Mouse (Mus musculus) C2C12 (cell line): ENCODE measurements around the gene Themis3.

Source experiments
- CTCF ChIP-seq: IDR thresholded peaks from one replicate; pipeline ENCODE4 v1.5.1; 2011; ENCODE audit not compliant: control insufficient read depth, insufficient read depth, insufficient read length
- MAX ChIP-seq: IDR thresholded peaks from one replicate; pipeline ENCODE4 v1.6.1; 2011; ENCODE audit warnings: mild to moderate bottlenecking, control low read depth

DNA sequence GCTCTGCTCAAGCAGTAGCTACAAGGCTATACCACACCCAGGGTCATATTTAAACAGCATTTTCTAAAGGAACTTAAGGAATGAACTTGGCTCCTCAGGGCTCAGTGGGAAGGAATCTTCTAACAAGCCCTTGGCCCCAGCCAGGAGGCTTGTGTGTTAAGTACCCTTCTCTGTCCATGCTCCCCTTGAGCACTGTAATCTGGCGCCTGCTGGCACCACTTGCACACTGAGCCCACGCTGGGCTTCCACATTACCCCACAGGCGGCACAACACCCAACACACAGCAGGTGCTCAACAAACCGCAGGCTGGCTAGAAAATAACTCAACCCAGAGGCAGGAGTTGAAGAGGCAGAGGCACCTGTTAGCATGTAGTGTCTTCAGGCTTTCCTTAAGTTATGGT is 77.5 kb downstream of the Themis3 start:
- TF ChIP-seq CTCF: no peak
- no peak for TF ChIP-seq MAX
